Mouse (Mus musculus): ENCODE results near the gene Gm14325.
"Not testable (repeated sequence)": the region's sequence is repeated elsewhere in the genome, so short reads cannot be mapped to it uniquely, and the experiment has no call there.

DNA sequence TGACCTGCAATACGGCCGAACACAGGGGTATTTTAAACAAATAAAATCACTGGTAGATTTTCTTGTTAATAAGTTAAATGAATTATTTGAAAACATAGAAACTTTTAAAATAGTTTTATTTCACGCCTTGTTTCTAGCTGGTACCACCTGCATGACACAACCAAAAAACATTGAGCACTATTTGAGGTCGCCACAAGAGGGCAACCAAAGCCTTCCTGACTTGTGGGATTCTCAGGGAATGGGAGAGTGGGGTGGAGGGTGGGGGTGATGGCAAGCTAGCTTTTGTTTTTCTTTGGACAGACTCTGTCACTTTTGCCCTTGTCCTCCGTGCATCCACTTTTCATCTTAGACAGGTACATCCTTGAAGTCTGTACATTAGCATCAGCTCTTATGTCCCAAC is 18.2 kb downstream of the Gm14325 start:
- TF ChIP-seq CTCF (IDR thresholded peaks at IDR 0.05; ENCODE audit: insufficient read depth, low read length); POLR2A (IDR thresholded peaks at IDR 0.05; ENCODE audit: borderline replicate concordance, extremely low read depth, low read depth, low read length): not testable (repeated sequence)

All from lung, adult 2 months (tissue).